Mouse (Mus musculus): ENCODE measurements around the gene Fkbp7.

GRCm38 (mm10) chr2:76643801-76644200 is 29.1 kb downstream of the Fkbp7 start:
- TF ChIP-seq CTCF (IDR thresholded peaks at IDR 0.05; ENCODE audit: borderline replicate concordance, extremely low read depth, insufficient read depth, insufficient read length): no peak
- no peak for TF ChIP-seq POLR2A (IDR thresholded peaks at IDR 0.05; ENCODE audit: borderline replicate concordance, extremely low read depth, insufficient read depth, insufficient read length, poor library complexity, severe bottlenecking)
